Mouse (Mus musculus): ENCODE measurements at regions not wholly inside any gene's neighbourhood (a gene's known extent, or its start where the extent isn't known, plus 50 kb on each side); places are given as distances from the start of the nearest gene placed in this dataset.

DNA sequence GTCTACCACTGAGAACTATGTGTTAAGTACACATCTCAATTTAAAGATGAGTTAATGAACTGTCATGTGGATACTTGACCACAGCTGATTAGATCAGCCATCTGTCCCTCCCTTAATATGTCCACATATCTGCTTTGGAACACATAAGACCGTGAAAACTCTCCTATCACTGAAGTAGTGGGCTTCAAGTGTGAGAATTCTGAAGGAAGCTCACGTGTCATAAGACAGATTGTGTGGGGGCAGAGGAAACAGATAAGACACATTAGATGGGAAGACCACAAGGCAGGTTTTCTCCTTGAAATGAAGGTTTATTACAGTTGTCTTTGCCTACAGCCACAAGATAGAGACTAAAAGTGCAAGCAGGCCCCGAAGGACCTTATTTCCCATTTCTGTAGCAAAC is 451.0 kb upstream of the Gcfc2 start:
- TF ChIP-seq GATA1 (IDR thresholded peaks at IDR 0.05; ENCODE audit: borderline replicate concordance, low read length) (no peak), FLI1 (IDR thresholded peaks at IDR 0.05; ENCODE audit: low read length) (no peak)
